Mouse (Mus musculus) megakaryocyte, adult 5-6 weeks (primary cell): Measurements from ENCODE around the gene Ninj2. TPM values are rescaled to one million over a fixed set of nuclear protein-coding genes. Genes with fewer than 3 reads are reported as not detected.

ENCODE experiments used
- ATAC-seq: 2 replicates; pipeline ENCODE4 v1.8.0; 2016; ENCODE audit warnings: mild to moderate bottlenecking, inconsistent platforms; ENCODE audit not compliant: poor library complexity, severe bottlenecking
- total RNA-seq, 2 experiments: library from RNA; stranded (forward) in 1 of 2; stranded (reverse) in 1 of 2; fragments of 153-499, 151-499 nt in 1 of 2; fragments of 221-1000, 200-1000 nt in 1 of 2; gene quantifications; 2 replicates each; pipeline versions ENCODE4 v1.2.3 to v1.2.4; 2015 to 2017

The Ninj2 gene
- total RNA-seq, 2 experiments from 2014 or later, result not detected

DNA sequence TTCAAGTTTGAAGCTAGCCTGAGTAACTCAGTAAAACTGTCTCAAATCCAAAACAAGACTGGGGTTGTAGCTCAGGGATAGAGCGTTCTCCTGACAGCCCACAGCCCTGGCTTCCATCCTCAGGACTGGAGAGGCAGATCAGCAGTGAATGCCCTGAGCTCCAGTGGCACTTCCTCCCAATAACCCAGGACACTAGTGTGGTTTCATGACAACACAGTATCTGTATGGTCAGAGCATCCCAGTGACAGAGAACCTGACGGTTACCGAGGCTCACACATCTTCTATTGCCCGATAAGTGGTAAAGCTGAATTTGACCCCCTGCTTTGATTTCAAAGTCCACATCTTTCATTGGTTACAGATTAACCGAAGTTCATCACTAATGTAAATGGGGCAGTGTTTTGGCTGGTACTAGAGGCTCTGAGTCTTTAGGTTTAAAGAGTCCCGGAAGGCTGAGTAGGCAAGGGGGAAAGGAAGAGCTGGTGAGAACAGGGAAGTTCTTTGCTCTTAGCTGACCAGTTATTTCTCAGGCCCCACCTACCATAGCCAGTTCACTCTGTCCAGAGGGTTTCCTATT lies 81.0 kb downstream of the Ninj2 start:
- ATAC-seq, result peak; percentile 58

DNA sequence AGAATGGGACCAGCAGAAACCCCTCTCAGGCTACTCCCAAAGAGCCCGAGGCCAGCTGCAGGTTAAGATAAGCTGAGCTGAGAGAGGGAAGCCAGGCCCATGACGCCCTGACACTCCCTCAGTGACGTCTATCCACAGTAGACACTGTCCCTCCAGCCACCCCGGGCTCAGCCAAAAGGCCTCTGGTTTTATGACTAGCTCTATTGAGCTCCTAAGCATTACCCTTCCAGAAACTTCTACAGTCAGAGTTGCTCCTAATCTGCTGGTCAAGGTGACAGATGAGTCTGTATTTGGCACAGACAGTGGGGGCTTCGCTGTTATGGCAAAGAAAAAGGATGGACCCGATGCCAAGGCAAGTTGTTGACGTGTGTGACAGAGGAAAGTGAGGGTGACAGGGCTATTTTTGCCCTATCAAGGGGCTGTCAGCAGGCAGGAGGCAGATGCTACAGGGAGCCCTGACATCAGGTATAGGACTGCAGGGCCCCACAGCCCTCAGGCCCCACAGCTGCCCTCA lies 81.5 kb downstream of the Ninj2 start:
- peak; percentile 47 for ATAC-seq

DNA sequence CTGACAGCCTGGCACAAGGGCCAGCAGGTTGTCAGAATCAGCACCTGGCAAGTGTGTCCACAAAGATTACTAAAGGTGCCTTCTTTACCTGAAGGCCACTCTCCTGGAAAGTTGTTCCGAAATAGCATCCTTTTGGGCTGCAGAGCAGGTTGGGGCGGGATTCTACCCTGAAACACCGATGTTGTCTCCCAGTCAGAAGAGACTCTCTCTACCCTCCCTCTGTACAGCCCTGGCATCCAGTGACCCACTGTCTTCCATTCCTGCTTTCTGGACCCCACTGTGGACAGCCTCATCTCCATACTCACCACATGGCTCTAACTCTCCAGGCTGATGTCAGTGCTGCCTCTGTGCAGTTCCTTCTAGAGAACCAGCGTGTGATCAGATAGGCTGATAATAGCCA lies 82.5 kb downstream of the Ninj2 start:
- no peak for ATAC-seq

DNA sequence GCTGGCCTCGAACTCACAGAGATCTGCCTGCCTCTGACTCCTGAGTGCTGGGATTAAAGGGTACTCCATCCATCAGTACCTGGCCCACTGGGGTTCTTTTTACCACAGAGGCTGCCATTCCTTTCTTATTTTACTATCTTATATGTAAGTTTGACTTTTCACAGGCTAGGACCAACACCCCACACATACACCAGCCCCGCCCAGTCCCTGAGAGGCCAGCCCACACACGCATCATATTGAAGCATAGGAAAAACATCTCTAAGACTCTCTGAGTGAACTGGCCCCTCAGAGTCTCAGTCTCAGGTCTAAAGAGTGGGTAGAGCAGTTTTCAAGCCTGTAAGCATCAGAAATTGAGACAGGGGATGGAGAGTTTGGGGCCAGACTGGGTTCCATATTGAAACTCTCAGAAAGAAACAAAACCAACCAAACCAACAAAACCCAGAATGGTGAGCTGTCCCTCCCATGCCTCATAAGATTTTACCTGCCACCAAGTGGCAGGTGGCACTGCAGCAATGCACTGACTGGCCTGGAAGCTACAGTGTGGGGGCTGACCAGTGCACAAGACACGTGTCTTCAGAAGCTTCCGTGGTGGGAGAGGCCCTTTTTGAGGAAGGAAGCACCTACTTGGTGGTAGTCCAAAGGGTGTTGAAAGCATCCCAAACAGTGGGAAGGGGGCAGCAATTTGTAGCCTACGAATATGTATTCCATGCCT lies 86.0 kb downstream of the Ninj2 start:
- ATAC-seq, result peak; percentile 69

DNA sequence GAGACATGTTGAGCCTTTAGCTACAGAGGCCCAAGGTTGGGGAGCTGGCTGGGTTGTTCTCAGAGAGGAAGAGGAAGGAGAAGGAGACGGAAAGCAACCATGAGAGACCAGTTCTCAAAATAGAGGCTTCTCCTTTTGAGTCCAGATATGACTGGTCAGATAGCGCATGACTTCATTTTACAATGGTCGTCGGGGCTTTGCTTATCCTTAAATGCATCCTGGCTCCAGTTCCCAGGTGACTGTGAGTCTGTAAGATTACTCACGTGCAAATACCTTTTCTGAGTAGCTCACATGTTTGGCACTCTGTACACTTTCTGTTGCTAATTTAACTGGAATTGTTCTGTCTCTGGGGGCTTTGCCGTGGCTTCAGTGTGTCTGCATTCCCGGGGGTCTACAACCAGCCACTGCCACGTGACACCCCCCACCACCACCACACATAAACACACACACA lies 86.6 kb downstream of the Ninj2 start:
- ATAC-seq, result peak; percentile 78

DNA sequence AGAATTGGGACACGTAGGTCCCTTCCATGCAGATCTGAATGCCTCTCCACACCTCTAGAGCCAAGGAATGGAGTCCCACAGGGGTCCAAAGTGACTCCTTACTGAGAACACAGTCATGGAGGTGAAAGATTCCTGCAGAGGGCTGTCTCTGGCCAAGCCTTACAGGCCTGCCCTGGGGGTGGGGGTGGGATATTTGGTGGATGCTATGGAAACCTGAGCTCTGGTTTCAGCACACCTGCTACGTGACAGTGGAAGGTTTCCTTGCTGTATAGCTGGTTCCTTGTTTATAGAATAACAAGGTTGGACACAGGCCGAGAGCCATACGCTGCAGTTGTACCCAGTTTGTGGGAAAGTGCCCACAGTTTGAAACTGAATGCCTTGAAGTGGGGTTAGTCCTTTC lies 87.3 kb downstream of the Ninj2 start:
- ATAC-seq, result no peak

DNA sequence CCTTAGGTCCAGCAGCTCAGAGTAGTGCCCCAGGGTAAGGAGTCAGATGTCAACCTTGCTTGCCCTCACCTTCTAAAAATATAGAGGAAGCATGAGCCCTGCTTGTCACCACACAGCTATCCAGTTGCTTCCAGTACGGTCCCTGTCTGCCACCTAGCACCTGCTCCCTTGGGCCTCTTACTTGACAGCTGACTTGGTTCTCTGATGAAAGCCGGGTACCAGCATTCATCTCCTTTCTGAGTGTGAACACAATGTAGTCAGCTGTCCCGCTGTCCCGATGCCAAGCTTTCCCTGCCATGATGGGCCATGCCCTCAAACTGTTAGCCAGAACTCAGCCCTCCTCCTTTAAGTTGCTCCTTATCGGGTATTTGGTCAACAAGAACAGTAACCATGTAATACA lies 89.0 kb downstream of the Ninj2 start:
- no peak for ATAC-seq

DNA sequence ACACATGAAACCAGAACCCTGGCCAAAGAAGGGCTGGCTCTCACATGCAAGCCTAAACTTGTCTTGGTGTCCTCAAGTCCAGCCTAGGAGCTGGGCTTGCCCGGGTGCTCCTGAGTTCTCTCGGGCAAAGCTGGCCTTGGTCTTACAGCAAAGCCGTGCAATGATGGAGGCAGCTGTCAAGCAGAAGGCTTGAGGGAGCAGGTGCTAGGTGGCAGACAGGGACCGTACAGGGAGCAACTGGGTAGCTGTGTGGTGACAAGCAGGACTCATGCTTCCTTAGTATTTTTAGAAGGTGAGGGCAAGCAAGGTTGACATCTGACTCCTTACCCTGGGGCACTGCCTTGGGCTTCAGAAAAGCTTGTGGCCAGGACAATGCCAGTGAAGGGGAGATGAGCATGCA lies 90.6 kb downstream of the Ninj2 start:
- no peak for ATAC-seq

DNA sequence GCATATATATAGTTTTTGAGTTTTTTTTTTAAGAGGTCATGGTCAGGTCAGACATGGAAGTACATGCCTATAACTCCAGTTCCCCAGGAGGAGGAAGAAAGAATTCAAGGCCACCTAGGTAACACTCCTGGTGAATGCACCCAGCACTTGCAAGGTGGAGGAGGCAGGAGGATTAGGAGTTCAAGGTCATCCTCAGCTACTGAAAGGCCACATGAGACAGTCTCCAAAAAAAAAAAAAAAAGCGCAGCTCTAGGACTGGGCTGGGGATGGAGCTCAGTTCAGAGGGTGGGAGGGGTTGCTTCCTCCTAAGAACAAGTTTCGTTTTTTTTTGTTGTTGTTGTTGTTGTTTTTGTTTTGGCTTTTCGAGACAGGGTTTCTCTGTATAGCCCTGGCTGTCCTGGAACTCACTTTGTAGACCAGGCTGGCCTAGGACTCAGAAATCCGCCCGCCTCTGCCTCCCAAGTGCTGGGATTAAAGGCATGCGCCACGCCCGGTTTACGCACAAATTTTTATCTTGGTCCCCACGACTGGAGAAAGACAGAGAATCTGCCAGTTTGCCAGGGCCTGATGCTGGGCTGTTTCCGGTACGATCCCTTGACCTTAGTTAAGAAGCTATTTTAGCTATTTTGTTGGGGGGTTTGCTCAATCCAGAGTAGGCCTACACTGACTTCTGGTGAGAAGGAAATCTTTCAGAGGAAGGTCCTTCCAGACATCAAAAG lies 92.0 kb downstream of the Ninj2 start:
- no peak for ATAC-seq

DNA sequence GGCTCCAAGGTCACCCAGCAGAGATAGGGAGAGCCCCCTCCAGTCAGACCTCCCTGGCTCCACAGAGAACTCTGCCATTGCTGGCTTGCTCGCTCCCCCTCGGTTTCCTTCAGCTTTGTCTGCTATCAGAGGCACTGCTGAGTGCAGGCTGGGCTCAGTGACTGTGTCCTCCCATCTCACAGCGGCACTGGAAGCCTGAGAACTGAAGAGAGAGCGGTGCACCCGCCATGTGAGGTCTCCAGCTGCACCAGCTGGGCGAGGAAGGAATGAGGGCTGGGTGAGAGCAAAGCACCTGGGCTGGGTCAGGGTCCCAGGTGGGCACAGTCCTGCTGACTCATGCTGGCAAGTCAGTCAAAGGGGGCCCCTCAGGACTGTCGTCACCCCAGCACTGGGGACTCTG lies 92.6 kb downstream of the Ninj2 start:
- no peak for ATAC-seq

DNA sequence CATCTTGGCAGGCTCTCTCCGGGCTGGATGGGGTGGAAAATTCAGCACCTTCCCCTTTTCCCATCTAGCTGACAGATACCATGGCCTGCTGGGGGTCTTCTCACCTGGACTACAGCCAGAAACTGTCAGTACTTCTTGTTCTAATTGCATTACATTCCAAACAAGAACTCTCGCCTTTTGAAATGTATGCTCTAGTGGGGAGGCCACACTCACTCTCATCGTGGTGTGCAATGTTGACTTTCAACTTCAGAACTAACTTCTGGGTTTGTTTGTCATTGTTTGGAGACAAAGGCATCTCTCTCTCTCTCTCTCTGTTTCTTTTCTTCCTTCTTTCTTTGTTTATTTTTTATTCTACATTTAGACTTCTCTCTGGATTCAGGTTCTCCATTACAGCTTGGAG lies 93.4 kb downstream of the Ninj2 start:
- ATAC-seq, result no peak

DNA sequence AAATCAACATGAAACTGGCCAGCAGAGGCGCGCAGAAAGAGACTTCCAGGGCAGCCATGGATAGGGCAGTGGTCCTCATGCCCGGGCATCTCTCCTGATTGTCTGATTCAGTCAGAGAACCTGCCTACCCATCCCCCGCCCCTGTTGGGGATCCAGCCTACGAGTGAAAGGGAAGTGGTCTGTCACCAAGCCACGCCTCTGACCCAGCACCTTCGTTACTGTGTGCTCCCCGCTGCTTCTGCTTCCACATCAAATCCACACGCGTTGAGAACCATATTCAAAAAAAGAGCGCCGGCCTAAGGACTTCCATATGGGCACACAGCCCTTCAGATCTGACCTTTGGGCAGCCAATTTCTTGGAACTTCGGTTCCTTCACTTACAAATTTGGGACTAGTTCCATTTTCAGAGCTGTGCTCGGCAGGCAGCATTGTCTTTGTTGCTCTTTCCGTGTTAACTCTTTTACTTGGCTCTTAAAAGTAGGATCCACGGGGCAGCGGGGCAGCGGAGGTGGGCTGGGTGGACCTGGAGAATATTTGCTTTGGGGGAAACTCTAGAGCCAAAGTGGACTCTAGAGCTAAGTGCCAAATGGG lies 94.5 kb downstream of the Ninj2 start:
- peak; percentile 92 for ATAC-seq

DNA sequence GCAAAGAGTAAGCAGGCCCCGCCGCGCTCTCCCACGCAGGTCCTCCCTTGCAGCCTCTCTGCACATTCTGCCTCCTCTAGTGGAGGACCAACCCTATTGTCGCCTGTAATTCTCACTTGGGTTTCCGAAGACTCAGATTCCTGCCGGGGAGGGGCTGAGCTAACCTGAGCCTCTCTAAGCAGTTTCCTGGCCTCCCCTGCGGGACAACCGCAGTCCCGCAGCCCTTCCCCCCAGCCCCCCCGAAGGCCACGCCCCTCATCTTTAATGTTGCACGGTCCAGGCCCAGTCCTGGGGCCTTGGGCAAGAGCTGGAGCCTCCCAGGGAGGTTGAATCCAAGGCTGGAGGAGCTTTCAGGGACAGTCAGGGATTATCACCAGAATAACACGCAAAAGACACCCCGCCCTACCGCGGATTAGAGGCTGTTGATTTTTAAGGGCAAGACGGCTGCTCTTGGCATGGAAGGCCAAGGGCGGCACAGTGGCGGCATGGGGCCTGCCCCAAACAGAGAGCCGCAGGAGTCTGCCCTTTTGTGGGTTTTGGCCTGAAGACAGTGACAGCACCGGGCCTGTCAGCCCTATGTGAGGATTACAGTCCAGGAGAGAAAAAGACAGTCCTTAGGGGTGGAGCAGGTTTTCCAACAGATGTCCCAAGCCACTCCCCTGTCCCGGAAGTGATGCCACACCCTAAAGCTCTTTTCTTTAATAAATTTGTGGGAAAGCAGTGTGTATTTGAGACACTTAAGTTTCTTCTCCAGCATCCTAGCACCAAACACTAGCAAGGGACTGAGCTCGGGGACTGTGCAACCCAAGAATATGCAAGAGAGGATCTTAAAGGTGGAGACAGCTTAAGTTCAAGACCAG lies 95.5 kb downstream of the Ninj2 start:
- peak; percentile 30 for ATAC-seq

DNA sequence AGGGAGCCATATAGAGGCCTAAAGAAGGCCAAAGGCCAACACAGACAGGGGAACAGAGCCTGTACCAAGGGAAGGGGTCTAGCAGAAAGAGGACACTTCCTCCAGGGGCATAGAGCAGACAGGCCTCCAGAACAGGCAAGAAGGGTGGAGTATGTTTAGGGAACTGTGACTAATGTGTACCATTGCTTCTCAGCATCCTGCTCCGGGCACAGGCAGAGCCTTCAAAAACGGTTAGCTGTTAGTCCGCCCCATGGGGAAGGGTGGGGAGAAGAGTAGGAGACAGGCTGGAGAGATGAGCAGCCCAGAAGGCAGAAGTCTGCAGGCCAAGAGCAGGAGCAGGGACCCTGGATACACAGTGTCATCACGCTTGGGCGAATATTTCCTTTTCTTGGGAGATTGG lies 96.1 kb downstream of the Ninj2 start:
- ATAC-seq, result peak; percentile 33

DNA sequence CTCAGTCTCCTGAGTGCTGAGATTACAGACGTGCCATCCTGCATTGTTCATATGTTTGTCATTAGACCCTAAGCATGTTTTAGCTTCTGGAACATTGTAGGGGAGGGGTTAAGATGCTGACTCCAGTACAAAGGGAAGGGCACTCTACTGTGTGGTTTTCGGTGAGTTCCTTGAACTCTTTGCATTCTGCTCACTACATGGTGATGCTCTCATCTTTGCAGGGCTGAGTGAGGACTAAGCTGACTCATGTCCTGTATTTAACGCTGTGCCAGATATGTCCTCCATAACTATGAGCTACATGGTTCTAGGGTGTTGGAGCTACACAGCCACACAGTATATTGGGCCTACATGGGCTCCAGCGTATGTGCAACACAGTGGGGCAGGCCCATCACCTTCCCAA lies 97.2 kb downstream of the Ninj2 start:
- ATAC-seq, result no peak

DNA sequence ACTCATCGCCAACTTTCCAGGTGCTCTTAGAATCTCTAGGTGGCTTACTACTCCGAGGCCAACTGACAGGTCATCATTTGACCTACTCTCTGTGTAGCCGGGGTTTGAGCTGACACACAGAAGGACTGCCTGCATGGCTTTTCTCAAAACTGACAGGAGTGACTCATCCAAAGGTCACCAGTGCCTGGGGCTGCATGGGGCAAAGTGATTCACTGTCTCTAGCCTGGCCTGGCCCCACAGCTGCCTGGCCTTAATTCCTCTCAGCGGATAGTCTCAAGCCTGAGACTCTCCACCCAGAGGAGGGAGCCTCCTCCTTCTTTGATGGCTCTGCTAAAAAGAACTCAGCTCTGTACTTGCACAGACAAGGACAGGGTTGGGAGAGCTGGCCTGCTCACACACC lies 97.8 kb downstream of the Ninj2 start:
- ATAC-seq, result no peak

DNA sequence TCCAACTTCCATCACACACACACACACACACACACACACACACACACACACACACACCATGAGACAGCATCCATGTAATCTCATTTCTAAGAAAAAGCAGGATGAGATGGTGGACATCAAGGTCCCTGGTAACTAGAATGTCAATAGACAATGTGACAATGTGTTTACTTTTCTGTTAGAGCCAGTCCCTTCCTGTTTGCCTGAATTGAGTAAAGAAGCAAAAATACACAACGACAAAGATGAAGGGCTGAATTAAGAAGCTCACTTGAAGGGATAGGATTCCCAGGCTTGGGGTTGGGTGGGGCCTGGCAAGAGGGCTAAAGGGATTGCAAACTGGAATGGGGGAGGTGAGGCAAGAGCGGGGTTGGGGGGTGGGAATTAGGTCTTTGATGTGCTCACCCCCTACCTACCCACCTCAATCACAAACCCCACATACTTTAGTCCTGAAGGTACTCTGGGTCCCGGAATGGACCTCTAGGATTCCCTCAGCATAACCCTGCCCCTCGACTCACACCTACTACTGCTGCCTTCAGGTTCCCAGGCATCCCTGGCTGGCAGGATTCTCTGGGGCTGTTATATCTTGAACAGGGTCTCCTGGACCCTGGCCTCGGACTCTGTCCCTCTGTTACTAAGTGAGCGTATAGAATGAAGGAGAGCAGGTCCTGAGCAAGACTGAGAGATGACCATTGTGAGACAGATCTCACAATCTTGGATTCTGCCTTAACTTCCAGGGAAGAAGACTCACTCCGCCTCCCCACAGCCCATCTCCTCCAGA lies 98.4 kb downstream of the Ninj2 start:
- no peak for ATAC-seq

DNA sequence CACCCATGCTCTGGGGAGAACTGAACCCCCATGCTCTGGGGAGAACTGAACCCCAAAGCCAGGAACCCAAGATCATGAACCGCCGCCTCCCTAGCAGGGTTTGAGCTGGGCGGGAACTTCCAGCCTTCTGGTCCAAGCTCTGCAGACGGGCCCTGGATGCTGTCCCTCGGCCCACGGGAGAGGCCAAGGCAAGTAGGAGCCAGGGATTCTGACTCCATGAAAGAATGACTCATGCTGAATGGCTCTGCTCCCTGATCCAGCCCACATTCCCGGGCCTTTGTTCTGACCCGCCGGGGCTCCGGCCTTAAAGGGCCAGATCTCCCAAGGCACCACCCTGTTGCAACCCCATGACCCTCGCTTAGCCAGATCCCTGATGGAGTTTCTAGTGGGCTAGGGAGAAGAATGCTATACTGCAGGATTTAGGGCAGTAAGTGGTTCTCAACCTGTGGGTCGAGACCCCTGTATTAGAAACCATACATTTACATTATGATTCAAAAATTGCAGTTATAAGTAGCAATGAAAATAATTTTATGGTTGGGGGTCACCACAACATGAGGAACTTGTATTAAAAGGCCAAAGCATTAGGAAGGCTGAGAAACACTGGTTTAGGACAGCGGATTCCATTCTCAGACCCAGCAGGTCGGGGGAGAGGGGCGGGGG lies 99.2 kb downstream of the Ninj2 start:
- no peak for ATAC-seq

DNA sequence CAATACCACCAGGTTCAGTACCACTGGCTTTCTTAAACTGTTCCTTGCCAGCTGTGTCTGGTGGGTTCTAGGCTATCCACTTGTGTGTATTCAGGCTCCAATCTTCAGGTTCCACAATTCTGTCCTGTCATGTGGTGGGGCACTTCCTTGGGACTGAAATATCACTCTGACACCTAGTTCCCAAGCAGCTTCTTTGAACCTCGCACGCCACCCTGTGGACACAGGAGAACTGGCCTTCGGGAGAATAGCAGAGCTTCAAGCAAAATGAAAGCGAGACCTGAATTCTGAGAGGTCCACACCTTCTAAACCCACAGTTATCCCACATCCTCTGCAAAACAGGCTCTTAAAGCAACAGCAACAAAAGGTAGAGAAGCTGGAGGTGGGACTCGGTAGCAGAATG lies 100.0 kb downstream of the Ninj2 start:
- ATAC-seq, result peak; percentile 77
